Mouse (Mus musculus) thymus, adult 2 months (tissue): Measurements from ENCODE around the gene Vgll4.

Experiments used
- CTCF ChIP-seq: fragments of 200-500 bp; IDR thresholded peaks from 2 replicates; pipeline ENCODE4 v1.5.1; 2012; ENCODE audit warnings: mild to moderate bottlenecking, control low read depth, low read length, moderate library complexity, borderline replicate concordance; ENCODE audit not compliant: control insufficient read depth, poor library complexity, insufficient read depth; ENCODE audit errors: extremely low read depth
- POLR2A ChIP-seq: fragments of 200-500 bp; IDR thresholded peaks from 2 replicates; pipeline ENCODE4 v1.6.1; 2012; ENCODE audit warnings: mild to moderate bottlenecking, low read length, control low read depth, moderate library complexity; ENCODE audit not compliant: control insufficient read depth, poor library complexity, insufficient read depth; ENCODE audit errors: extremely low read depth

GRCm38 (mm10) chr6:114848761-114849160, 121.0 kb downstream of the Vgll4 start:
- TF ChIP-seq CTCF (no peak), POLR2A (no peak)
